Mouse (Mus musculus) limb, embryonic 11.5 days (tissue): Measurements from ENCODE around the gene Tnip1. TPM values are rescaled to one million over a fixed set of nuclear protein-coding genes. Genes with fewer than 3 reads are reported as not detected.

ENCODE experiments used
- ATAC-seq: fragments of 200-750 bp; cut with Nextera tagmentation; 2 replicates; pipeline ENCODE4 v1.8.0; 2017; ENCODE audit warnings: low read depth; ENCODE audit not compliant: insufficient number of reproducible peaks, low FRiP score, low TSS enrichment
- DNase-seq: peaks from one replicate; pipeline ENCODE4 v3.0.0-alpha.2; 2015; ENCODE audit warnings: low spot score
- H3K27ac ChIP-seq: fragments of 300-500 bp; sonication (generic); replicated peaks from 2 replicates; pipeline ENCODE4 v1.5.1; 2014; ENCODE audit warnings: low read depth, mild to moderate bottlenecking, low read length
- H3K27me3 ChIP-seq: fragments of 300-500 bp; sonication (generic); 2 replicates; pipeline ENCODE4 v1.6.1; 2014; ENCODE audit warnings: mild to moderate bottlenecking, low read length, mixed read lengths; ENCODE audit not compliant: control insufficient read depth, insufficient read depth
- H3K36me3 ChIP-seq: fragments of 300-500 bp; sonication (generic); 2 replicates; pipeline ENCODE4 v1.6.1; 2014; ENCODE audit warnings: mild to moderate bottlenecking, low read length, moderate library complexity, mixed read lengths; ENCODE audit not compliant: control insufficient read depth, insufficient read depth
- H3K4me1 ChIP-seq: fragments of 300-500 bp; sonication (generic); 2 replicates; pipeline ENCODE4 v1.6.1; 2014; ENCODE audit warnings: low read length, mixed read lengths; ENCODE audit not compliant: control insufficient read depth, insufficient read depth
- H3K4me2 ChIP-seq: fragments of 300-500 bp; sonication (generic); 2 replicates; pipeline ENCODE4 v1.6.1; 2014; ENCODE audit warnings: low read depth, mild to moderate bottlenecking, moderate library complexity; ENCODE audit not compliant: severe bottlenecking
- H3K4me3 ChIP-seq: fragments of 300-500 bp; sonication (generic); 2 replicates; pipeline ENCODE4 v1.5.1; 2014; ENCODE audit warnings: low read depth, low read length
- H3K9ac ChIP-seq: fragments of 300-500 bp; sonication (generic); 2 replicates; pipeline ENCODE4 v1.6.1; 2014; ENCODE audit warnings: mild to moderate bottlenecking, low read length
- H3K9me3 ChIP-seq: fragments of 300-500 bp; sonication (generic); 2 replicates; pipeline ENCODE4 v1.6.1; 2016; ENCODE audit warnings: low read length; ENCODE audit not compliant: control insufficient read depth
- WGBS: fragments of 180-500 bp; shearing (Covaris S2); extraction: QIAGEN DNeasy Blood & Tissue Kit; methylation state at CpG from one replicate; pipeline ENCODE4 v1.1.7; 2014; 5-methylcytosine and 5-hydroxymethylcytosine counted together
- polyA plus RNA-seq: library from polyadenylated mRNA; unstranded; fragments of >200 nt; fragmentation: Nextera tagmentation; extraction: Ambion mirVana; gene quantifications from 2 replicates; pipeline ENCODE4 v1.2.1, GENCODE M21; 2014

Gene Tnip1
- polyA plus RNA-seq, 1 experiment from 2014 or later = 13.4 TPM

DNA sequence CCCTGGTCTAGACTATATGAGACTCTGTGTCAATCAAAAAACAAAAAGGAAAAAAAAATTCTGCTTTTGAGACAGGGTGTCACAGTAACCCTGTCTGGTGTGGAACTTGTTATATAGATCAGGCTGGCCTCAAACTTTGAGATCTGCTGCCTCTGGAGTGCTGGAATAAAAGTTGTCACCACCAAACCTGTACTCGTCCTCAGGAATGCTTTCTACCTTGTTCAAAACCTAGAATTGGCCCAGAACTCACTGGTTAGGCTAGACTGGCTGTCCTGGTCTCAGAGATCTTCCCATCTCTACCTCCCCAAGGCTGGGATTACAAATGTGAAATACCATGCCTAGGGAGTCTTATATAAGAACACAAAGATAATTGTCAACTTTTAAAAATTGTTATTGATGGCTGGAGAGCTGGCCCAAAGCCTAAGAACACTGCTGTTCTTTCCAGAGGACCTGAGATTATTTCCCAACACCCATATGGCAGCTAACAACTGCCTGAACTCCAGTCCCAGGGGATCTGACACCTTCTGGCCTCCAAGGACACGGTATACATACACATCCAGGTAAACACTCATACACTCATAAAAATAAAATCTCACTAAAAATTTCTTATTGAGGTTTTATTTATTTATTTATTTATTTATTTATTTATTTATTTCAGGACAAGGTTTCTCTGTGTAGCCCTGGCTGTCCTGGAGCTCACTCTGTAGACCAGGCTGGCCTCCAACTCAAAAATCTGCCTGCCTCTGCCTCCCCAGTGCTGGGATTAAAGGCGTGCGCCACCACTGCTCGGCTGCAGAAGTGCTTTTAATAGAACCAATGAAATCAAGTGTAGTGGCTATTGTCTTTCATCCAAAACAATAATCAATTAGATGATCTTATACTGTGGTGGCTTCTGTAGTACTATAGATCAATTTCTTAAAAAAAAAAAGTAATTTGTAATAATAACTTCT, 101.0 kb downstream of the Tnip1 start:
- 89% methylated on average over 5 of the region's 5 CpGs for WGBS

More for the DNA sequence above, 101.0 kb downstream of the Tnip1 start:
- Histone ChIP-seq H3K4me1 (no peaks in the 10 kb centered on the region), H3K36me3 (no peaks in the 10 kb centered on the region), H3K9me3 (no peaks in the 10 kb centered on the region), H3K27me3 (no peaks in the 10 kb centered on the region), H3K4me2 (0 out of 2 replicates have a peak overlapping the region, but pooled peaks have one; percentile 56), H3K9ac (no peak overlapping the region), H3K27ac (no peak overlapping the region), H3K4me3 (no peak overlapping the region)
- ATAC-seq (no peak), DNase-seq (no peak)

Other genes starting within 250 kb of the Tnip1 start
- gene Cdc42se2, start 175.2 kb downstream of the Tnip1 start, polyA plus RNA-seq = 135 and 136 TPM in 2 replicates
- 6.4 and 7.8 TPM in 2 replicates for gene Lyrm7, start 102.0 kb downstream of the Tnip1 start, polyA plus RNA-seq
- gene Hint1, start 96.5 kb downstream of the Tnip1 start, polyA plus RNA-seq = 600 and 611 TPM in 2 replicates
- 48.2 and 49.9 TPM in 2 replicates for gene Gpx3, start 60.5 kb downstream of the Tnip1 start, polyA plus RNA-seq
- 93.9 and 97.4 TPM in 2 replicates for gene Anxa6, start 70.5 kb upstream of the Tnip1 start, polyA plus RNA-seq
- 0.23 and 0.88 TPM in 2 replicates for gene Ccdc69, start 115.2 kb upstream of the Tnip1 start, polyA plus RNA-seq
- gene Gm2a, start 135.2 kb upstream of the Tnip1 start, polyA plus RNA-seq = 9.0 TPM in 2 replicates
- not detected in 2 replicates for gene Slc36a3, start 188.8 kb upstream of the Tnip1 start, polyA plus RNA-seq
- 0.13 and 0.24 TPM in 2 replicates for gene Slc36a2, start 222.2 kb upstream of the Tnip1 start, polyA plus RNA-seq
- gene Slc36a1, start 241.4 kb upstream of the Tnip1 start, polyA plus RNA-seq = 1.7 and 1.9 TPM in 2 replicates